Mouse (Mus musculus) liver, postnatal 0 days (tissue): ENCODE results near the gene Foxo6.

Experiments used
- CTCF ChIP-seq: sonication (generic); IDR thresholded peaks from 2 replicates; pipeline ENCODE4 v1.5.1; 2016; ENCODE audit warnings: antibody characterized with exemption, low read depth
- EP300 ChIP-seq: IDR thresholded peaks from 2 replicates; pipeline ENCODE4 v1.6.1; 2016; ENCODE audit warnings: antibody characterized with exemption, low read depth, mild to moderate bottlenecking

DNA sequence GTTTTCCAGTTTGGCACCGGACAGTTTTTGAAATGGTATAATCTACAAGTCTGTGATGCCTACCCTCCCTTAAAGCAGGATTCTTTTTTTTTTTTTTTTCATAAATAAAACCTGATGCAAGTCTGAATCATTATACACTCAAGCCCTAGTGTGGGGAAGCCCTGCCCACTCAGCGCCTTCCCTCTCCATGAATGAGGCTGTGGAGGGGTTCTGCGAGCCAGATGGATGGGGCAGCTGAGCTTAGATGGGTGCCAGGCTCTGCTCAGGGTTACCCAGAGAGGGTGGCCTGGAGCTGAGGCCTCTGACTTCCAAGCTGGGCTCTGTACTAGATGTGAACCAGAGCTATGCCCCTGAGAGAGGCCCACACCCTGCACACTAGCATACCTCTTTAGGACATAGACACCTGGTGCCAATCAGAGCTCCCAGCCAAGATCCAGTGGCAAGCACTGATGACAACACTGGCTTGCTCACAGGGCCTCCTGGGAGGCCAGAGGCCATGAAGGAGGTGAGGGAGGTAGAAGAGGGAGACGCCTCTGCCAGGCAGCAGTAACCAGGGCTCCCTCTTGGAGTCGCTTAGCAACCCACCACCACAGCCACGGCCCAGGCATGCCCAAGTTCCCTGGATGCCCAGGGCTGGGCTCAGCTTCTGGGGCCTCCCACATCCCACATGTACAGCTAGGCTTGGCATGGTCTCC, 15.1 kb downstream of the Foxo6 start:
- TF ChIP-seq CTCF (no peak), EP300 (no peak)
